Comparison of ENCODE assay signal across 8 mouse cellular contexts in genomic region chr5:73071319-73071718, GRCm38 (mm10).
DNase-seq lines count a peak whose midpoint lies in the region; ATAC-seq and TF ChIP-seq lines count a peak whose summit lies in the region.

No protein-coding gene starts in this region.

- no peaks in the 10 kb centered on the region for H3K9me3 ChIP-seq in forebrain, embryonic 14.5 days (replicated peaks; ENCODE audit: control insufficient read depth, low read length)
- no peaks in the 10 kb centered on the region for H3K9me3 ChIP-seq in hindbrain, postnatal 0 days (ENCODE audit: low read length)

- TF ChIP-seq CTCF in hindbrain, postnatal 0 days (IDR thresholded peaks at IDR 0.05; ENCODE audit: low read depth) = peak; percentile 90

- DNase-seq in MN1 (ENCODE audit: low spot score) = peak; percentile 86
- peak; percentile 38 for DNase-seq in cerebellum, adult 11-12 months
- peak; percentile 86 for DNase-seq in forebrain, embryonic 14.5 days (ENCODE audit: low spot score)
- peak; percentile 84 for DNase-seq in hindbrain, postnatal 0 days (ENCODE audit: low spot score)
- peak; percentile 47 for DNase-seq in left cerebral cortex, adult 11 months (ENCODE audit: low spot score)
- DNase-seq in lung, postnatal 36 days = peak; percentile 73
- DNase-seq in retina, postnatal 1 day = peak; percentile 76
- peak; percentile 67 to 69 for DNase-seq in urinary bladder, adult 18-20 months (ENCODE audit: low spot score in 2 of 2)

- peaks cover 85% of the 10 kb centered on the region for H3K36me3 ChIP-seq in forebrain, embryonic 14.5 days (ENCODE audit: control insufficient read depth, insufficient read depth, low read length)
- H3K36me3 ChIP-seq in hindbrain, postnatal 0 days (ENCODE audit: insufficient read depth, low read length) = peaks cover 55% of the 10 kb centered on the region

- no peak overlapping the region for H3K4me2 ChIP-seq in forebrain, embryonic 14.5 days (ENCODE audit: low read length)
- no peak overlapping the region for H3K4me2 ChIP-seq in hindbrain, postnatal 0 days (ENCODE audit: low read depth, low read length)

- H3K27me3 ChIP-seq in forebrain, embryonic 14.5 days (replicated peaks; ENCODE audit: control insufficient read depth, insufficient read depth, low read length) = no peaks in the 10 kb centered on the region
- H3K27me3 ChIP-seq in hindbrain, postnatal 0 days (ENCODE audit: insufficient read depth, low read length) = no peaks in the 10 kb centered on the region

- H3K27ac ChIP-seq in forebrain, embryonic 14.5 days (ENCODE audit: low read depth, low read length) = no peak overlapping the region
- H3K27ac ChIP-seq in hindbrain, postnatal 0 days = no peak overlapping the region

- H3K4me3 ChIP-seq in forebrain, embryonic 14.5 days (ENCODE audit: low read depth, low read length) = no peak overlapping the region
- H3K4me3 ChIP-seq in hindbrain, postnatal 0 days (ENCODE audit: low read length) = no peak overlapping the region

- WGBS in forebrain, embryonic 14.5 days = 29% methylated on average over 15 of the region's 15 CpGs
- WGBS in hindbrain, postnatal 0 days = 31% methylated on average over 15 of the region's 15 CpGs

- H3K4me1 ChIP-seq in forebrain, embryonic 14.5 days (ENCODE audit: control insufficient read depth, insufficient read depth, low read length) = no peaks in the 10 kb centered on the region
- no peaks in the 10 kb centered on the region for H3K4me1 ChIP-seq in hindbrain, postnatal 0 days (ENCODE audit: insufficient read depth, low read length)

- ATAC-seq in forebrain, embryonic 14.5 days = peak; percentile 80
- peak; percentile 70 for ATAC-seq in hindbrain, postnatal 0 days

- H3K9ac ChIP-seq in forebrain, embryonic 14.5 days (ENCODE audit: low read length) = no peak overlapping the region
- H3K9ac ChIP-seq in hindbrain, postnatal 0 days (replicated peaks; ENCODE audit: low read length) = no peak overlapping the region
